Mouse (Mus musculus): ENCODE measurements around the gene Tnfrsf8. TPM values are rescaled to one million over a fixed set of nuclear protein-coding genes. Genes with fewer than 3 reads are reported as not detected.

The Tnfrsf8 gene
- polyA plus RNA-seq, 1 experiment from 2014 or later: 0.17 TPM

DNA sequence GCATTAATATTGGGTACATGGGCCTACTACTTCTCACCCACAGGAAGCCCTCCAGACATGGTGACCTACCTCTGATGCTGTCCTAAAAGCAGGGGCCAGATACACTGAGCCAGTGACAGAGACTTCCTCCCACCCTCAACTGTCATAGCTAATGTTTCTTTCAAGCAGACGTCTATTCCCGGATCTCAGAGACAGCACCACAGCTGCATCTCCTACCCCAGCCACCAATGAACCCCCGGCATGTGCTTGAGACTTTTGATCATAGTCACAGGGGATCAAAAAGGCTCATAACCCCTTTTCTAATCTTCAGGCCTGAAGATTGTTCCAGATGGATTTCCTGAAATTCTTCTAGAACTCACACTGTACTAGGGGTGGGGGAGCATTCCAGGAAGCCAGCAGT is 12.9 kb downstream of the Tnfrsf8 start:
- H3K27me3 ChIP-seq: no peaks in the 10 kb centered on the region
- H3K4me3 ChIP-seq: no peak overlapping the region
- H3K4me1 ChIP-seq: no peaks in the 10 kb centered on the region
- no peak for ATAC-seq (ENCODE audit: low FRiP score)
- H3K4me2 ChIP-seq (replicated peaks): no peak overlapping the region
- H3K36me3 ChIP-seq: no peaks in the 10 kb centered on the region
- H3K9ac ChIP-seq: no peak overlapping the region
- WGBS: 74% methylated on average over 3 of the region's 3 CpGs
- H3K9me3 ChIP-seq (replicated peaks): 0 out of 2 replicates have a peak, but pooled peaks cover 4% of the 10 kb centered on the region
- no peak overlapping the region for H3K27ac ChIP-seq

DNA sequence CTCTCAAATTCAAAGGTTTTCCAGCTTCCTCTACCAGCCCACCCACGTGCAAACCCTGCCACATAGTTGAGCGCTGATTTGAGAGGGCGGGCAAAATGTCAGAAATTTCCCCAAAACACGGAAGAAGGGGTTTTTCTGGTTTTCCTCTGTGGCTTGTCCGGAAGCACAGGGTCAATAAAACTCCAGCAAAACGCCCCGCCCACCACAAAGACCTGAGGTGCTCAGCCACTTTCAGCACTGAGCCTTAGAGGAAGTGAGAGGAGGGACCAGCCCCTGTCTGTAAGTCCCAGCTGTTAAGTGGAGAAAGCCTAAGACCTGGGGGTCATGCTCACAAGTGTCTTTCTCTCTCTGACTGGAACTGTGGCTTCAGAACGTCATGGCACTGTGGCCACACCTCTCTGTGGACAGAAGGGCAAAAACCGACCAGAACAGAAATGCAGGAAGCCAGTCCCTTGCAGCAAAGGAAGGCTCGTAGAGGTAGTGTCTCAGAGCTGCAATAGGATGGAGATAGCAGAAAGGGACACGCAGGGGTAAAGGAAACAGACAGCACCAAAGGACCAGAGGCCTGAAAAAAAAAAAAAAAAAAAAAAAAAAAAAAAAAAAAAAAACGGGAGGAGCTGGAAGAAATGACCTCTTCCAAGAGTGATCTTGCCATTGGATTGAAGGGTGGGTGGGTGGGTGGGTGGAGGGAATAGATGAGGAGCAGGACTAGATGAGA is 14.6 kb downstream of the Tnfrsf8 start:
- H3K4me2 ChIP-seq (replicated peaks): no peak overlapping the region
- no peaks in the 10 kb centered on the region for H3K36me3 ChIP-seq
- 0 out of 2 replicates have a peak, but pooled peaks cover 4% of the 10 kb centered on the region for H3K9me3 ChIP-seq (replicated peaks)
- no peak for ATAC-seq (ENCODE audit: low FRiP score)
- no peak overlapping the region for H3K4me3 ChIP-seq
- no peak overlapping the region for H3K27ac ChIP-seq
- H3K4me1 ChIP-seq: no peaks in the 10 kb centered on the region
- 61% methylated on average over 11 of the region's 12 CpGs for WGBS
- H3K27me3 ChIP-seq: no peaks in the 10 kb centered on the region
- no peak overlapping the region for H3K9ac ChIP-seq

DNA sequence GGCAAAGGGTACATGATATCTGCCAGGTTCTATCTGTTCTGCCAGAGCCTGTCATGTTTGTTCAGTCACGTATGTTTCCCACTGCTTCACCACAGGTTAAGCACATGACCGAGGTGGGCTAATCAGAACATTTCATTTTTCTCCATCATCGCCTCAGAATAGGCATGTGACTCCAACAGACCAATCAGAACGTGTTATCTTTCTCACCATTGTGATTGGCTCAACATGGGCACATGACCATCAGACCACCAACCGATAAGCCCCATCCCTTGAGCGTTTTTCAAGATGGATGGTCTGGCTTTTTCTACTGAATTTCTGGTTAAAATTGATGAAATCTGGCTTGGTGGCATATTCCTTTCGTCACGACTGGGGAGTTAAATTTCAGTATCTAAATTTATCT is 15.6 kb downstream of the Tnfrsf8 start:
- no peak overlapping the region for H3K9ac ChIP-seq
- no peak overlapping the region for H3K4me2 ChIP-seq (replicated peaks)
- 91% methylated on average over 8 of the region's 8 CpGs for WGBS
- H3K27ac ChIP-seq: no peak overlapping the region
- H3K4me1 ChIP-seq: no peaks in the 10 kb centered on the region
- H3K36me3 ChIP-seq: no peaks in the 10 kb centered on the region
- no peak overlapping the region for H3K4me3 ChIP-seq
- ATAC-seq (ENCODE audit: low FRiP score): no peak
- H3K27me3 ChIP-seq: no peaks in the 10 kb centered on the region
- no peaks in the 10 kb centered on the region for H3K9me3 ChIP-seq (replicated peaks)

DNA sequence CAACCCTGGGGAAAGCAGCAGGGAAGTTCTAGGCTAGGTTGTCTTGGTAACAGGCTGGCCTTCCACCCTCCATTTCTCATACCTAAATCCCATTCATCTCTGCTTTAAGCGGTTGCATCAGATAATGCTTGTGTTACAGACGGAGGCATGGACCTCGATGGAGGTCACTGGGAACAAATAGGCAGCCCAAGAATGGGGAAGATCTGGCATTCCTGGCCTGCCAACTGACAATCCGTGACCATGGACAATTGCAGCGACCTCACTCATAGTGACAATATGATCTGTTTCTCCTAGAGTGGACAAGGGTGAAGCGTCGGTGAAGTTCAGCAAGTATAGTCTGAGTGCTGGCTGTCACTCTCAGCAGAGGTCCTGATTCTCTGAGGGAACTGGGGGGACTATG is 16.1 kb downstream of the Tnfrsf8 start:
- WGBS: 81% methylated on average over 7 of the region's 7 CpGs
- no peaks in the 10 kb centered on the region for H3K4me1 ChIP-seq

DNA sequence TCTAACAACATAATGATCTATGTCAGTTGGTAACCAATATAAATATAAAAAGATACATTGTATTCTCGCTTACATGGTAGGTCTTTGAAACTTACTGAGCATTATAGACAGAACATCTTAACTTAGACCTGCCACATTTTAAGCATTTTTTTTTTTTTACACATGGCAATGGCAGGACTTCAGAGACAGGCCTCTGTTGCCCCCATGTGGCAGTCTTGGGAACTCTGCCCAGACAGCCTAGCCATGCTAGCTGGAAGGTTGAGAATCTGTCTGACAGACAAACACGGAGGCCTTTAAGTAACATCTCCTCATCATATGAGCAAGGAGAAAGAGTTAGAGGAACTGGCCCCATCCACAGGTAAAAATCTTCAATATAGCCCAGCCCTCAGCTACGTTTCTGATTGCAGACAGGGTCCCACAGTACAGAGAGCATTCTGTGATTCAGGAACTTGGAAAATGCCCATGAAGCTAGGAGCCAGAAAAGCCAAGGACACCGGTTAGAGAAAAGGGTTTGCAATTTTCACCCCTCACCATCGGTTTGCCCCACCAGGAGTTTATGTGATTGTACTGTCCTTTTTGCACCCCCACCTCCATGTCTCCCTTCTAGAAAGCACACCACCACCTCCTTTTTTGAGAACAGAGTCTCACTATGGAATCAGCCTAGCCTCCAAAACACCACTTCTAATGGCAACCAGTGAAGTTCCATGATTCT is 19.2 kb downstream of the Tnfrsf8 start:
- Histone ChIP-seq H3K4me3 (no peak overlapping the region), H3K27ac (no peak overlapping the region), H3K36me3 (no peaks in the 10 kb centered on the region), H3K27me3 (no peaks in the 10 kb centered on the region), H3K9me3 (replicated peaks) (no peaks in the 10 kb centered on the region), H3K9ac (no peak overlapping the region), H3K4me2 (replicated peaks) (no peak overlapping the region), H3K4me1 (no peaks in the 10 kb centered on the region)
- ATAC-seq (ENCODE audit: low FRiP score): 0 out of 2 replicates have a peak, but pooled peaks have one; percentile 43
- 50% methylated on average over 5 of the region's 5 CpGs for WGBS

More for the DNA sequence above, 16.1 kb downstream of the Tnfrsf8 start:
- H3K36me3 ChIP-seq: no peaks in the 10 kb centered on the region
- H3K4me3 ChIP-seq: no peak overlapping the region
- no peak overlapping the region for H3K9ac ChIP-seq
- no peak overlapping the region for H3K4me2 ChIP-seq (replicated peaks)
- no peak for ATAC-seq (ENCODE audit: low FRiP score)
- H3K27me3 ChIP-seq: no peaks in the 10 kb centered on the region
- H3K9me3 ChIP-seq (replicated peaks): no peaks in the 10 kb centered on the region
- no peak overlapping the region for H3K27ac ChIP-seq

DNA sequence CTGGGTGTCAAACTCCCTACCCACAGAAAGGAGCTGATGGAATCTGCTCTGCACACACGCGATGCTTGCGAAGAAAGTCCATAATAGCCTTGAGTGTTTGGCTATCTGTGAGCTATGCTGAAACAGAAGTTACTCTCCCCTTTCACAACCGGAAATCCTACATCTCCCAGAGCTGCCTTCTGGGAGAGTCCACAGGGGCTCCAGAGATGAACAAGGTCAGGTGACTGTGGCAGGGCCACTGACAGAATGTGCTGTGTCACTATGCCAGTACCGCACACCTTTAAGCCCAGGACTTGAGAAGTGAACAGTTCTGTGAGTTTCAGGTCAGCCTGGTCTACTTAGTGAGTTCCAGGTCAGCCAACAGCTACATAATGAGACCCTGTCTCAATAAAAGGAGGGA is 20.4 kb downstream of the Tnfrsf8 start:
- ATAC-seq (ENCODE audit: low FRiP score): no peak
- Histone ChIP-seq H3K27me3 (no peaks in the 10 kb centered on the region), H3K4me1 (no peaks in the 10 kb centered on the region), H3K4me3 (no peak overlapping the region), H3K4me2 (replicated peaks) (no peak overlapping the region), H3K9me3 (replicated peaks) (no peaks in the 10 kb centered on the region), H3K27ac (no peak overlapping the region), H3K36me3 (no peaks in the 10 kb centered on the region), H3K9ac (no peak overlapping the region)
- WGBS: 87% methylated on average over 5 of the region's 5 CpGs

DNA sequence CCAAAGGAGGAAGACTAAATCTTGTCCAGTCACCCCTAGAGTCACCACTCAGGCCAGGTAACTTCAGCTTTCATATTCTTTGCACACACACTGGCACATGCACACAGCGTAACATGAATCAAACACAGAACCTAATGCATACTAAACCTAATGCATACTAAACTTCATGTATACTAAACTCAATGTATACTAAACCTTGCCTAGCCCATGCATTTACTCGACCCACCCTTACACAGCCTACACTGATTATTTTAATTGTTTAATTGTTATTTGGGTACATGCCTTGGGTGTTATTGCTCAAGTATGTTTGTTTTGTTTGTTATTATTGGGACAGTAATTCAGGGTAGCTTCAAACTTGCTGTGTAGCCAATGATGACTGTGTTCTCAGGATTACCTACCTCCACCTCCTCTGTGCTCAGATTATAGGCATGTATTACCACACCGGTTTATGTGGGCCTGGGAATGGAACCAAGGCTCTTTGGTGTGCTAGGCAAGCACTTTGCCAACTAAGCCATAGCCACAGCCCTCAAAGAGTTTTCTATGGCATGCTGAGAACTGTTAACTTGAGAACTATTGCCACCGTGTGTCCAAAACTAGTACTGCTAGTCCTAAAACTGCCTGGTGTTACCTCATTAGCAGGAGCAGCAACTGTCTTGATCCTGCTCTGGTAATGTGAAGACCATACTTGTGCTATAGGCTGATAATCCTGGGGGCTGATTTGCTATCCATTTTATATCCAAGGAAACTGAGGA is 28.4 kb downstream of the Tnfrsf8 start:
- no peak overlapping the region for H3K9ac ChIP-seq
- 50% methylated on average over 4 of the region's 4 CpGs for WGBS
- peak; percentile 65 for ATAC-seq (ENCODE audit: low FRiP score)

DNA sequence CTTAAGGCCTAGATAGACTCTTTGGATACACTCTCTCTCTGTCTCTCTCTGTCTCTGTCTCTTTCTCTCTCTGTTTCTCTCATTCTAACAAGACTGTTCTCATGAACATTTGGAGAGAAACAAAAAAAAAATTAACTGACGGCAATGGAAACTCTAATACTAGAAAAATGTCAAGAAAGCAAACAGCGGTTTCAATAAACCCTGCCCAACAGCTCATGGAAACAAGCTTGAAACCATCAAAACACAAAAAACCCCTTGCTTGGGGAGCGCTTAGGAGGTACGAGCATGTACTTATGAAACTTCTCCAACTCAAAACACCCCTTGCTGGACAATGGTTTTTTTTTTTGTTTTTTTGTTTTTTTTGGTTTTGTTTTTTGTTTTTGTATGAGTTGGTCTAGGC is 30.3 kb downstream of the Tnfrsf8 start:
- 95% methylated on average over 4 of the region's 4 CpGs for WGBS
- Histone ChIP-seq H3K9me3 (replicated peaks) (no peaks in the 10 kb centered on the region), H3K4me3 (no peak overlapping the region), H3K27me3 (no peaks in the 10 kb centered on the region), H3K27ac (no peak overlapping the region), H3K4me1 (no peaks in the 10 kb centered on the region), H3K36me3 (no peaks in the 10 kb centered on the region), H3K9ac (no peak overlapping the region), H3K4me2 (replicated peaks) (no peak overlapping the region)
- ATAC-seq (ENCODE audit: low FRiP score): no peak

More for the DNA sequence above, 28.4 kb downstream of the Tnfrsf8 start:
- no peaks in the 10 kb centered on the region for H3K4me1 ChIP-seq
- no peak overlapping the region for H3K4me3 ChIP-seq
- H3K27me3 ChIP-seq: no peaks in the 10 kb centered on the region
- H3K36me3 ChIP-seq: no peaks in the 10 kb centered on the region
- no peak overlapping the region for H3K4me2 ChIP-seq (replicated peaks)
- H3K9me3 ChIP-seq (replicated peaks): no peaks in the 10 kb centered on the region
- no peak overlapping the region for H3K27ac ChIP-seq

DNA sequence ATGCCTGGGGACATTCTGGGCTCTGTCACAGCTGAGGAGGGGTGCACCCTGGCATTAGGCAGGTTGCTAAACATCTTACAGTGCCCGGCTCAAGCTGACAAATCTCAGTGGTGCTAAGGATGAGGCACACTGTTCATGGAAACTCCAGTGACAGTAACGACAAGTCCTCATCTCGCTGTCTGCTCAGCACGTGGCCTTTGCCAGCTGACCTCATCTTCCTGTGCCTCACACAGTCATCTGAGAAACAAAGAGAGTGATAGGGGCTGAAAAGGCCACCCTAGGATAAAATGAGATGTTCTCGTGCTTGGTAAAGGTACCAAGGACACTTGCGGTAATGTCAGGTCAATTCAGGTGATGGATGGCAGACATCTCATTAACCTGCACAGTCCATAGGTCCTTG is 31.5 kb downstream of the Tnfrsf8 start:
- ATAC-seq (ENCODE audit: low FRiP score): no peak
- 79% methylated on average over 6 of the region's 6 CpGs for WGBS
- H3K4me2 ChIP-seq (replicated peaks): no peak overlapping the region
- no peaks in the 10 kb centered on the region for H3K27me3 ChIP-seq
- H3K4me1 ChIP-seq: no peaks in the 10 kb centered on the region
- H3K36me3 ChIP-seq: no peaks in the 10 kb centered on the region
- no peak overlapping the region for H3K9ac ChIP-seq
- no peaks in the 10 kb centered on the region for H3K9me3 ChIP-seq (replicated peaks)
- no peak overlapping the region for H3K4me3 ChIP-seq
- no peak overlapping the region for H3K27ac ChIP-seq

DNA sequence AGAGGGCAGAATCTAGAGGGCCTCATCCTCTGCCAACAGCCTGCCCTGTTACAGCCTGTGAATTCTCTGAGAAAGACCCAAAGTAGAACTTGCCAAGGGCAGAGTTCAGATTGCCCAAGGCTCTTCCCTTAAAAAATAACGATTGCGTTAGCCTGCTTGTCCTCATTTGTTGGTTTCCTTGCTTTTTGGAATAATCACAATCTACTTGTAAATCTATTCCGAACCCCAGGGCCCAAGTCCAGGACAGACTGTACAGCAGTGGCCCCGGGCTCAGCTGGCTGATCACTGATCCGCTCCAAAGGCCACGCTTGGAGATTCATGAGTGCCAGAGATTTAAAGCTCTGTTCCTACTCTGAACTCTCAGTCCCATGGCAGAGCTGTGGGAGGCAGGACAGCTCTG is 34.0 kb downstream of the Tnfrsf8 start:
- H3K9me3 ChIP-seq (replicated peaks): no peaks in the 10 kb centered on the region
- ATAC-seq (ENCODE audit: low FRiP score): no peak
- H3K27ac ChIP-seq: no peak overlapping the region
- H3K4me1 ChIP-seq: no peaks in the 10 kb centered on the region
- H3K27me3 ChIP-seq: no peaks in the 10 kb centered on the region
- WGBS: 90% methylated on average over 6 of the region's 6 CpGs
- no peak overlapping the region for H3K9ac ChIP-seq
- H3K4me2 ChIP-seq (replicated peaks): no peak overlapping the region
- H3K4me3 ChIP-seq: no peak overlapping the region
- H3K36me3 ChIP-seq: no peaks in the 10 kb centered on the region

DNA sequence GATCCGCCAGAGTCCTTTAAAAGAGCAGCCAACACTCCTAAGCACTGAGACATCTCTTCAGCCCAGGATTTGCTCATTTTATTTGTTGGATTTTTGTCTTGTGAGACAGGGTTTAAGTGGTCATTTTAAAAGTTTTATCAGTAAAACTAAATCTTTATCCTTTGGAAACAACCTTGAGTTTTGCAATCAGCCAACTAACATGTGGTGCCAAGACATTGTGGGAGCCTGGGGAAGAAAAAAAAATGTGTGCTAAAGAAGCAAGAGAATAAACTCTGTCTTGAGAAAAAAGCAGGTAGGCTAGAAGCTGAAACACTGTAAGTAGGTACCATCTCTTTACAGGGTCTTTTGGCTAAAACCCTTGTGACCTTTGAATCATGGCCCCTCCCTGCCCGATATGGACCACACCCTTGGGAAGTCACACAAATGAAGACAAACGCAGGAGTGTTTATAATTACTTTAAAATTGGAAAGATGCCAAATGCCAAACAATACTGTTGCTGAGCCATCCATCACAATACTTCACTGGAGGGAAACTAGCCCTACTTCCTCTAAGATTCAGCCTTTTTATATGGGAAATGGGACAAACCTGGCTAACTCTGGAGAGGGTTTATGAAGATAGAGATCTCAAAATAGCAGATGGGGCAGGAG is 36.1 kb downstream of the Tnfrsf8 start:
- Histone ChIP-seq H3K4me3 (no peak overlapping the region), H3K4me1 (no peaks in the 10 kb centered on the region), H3K4me2 (replicated peaks) (no peak overlapping the region), H3K36me3 (no peaks in the 10 kb centered on the region), H3K9ac (no peak overlapping the region), H3K9me3 (replicated peaks) (no peaks in the 10 kb centered on the region), H3K27me3 (no peaks in the 10 kb centered on the region), H3K27ac (no peak overlapping the region)
- 71% methylated on average over 3 of the region's 3 CpGs for WGBS
- no peak for ATAC-seq (ENCODE audit: low FRiP score)

DNA sequence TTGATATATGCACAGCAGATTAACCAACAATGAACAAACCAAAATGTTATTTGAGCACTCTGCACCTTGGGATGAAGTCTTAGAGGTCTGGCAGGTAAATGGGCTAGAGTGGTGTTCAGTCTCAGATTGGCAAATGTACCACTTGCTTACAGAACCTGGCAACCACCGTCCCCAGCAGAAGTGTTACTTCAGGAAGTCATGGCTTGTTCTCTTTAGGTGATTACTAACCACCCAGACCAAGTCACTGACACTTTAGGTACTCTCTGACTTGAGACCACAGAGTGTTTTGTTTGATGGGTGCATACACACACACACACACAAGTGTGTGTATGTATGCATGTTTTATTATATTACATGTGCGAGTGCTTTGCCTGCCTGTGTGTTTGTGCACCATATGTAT is 36.7 kb downstream of the Tnfrsf8 start:
- ATAC-seq (ENCODE audit: low FRiP score): no peak
- Histone ChIP-seq H3K27me3 (no peaks in the 10 kb centered on the region), H3K27ac (no peak overlapping the region), H3K9me3 (replicated peaks) (no peaks in the 10 kb centered on the region), H3K4me2 (replicated peaks) (no peak overlapping the region), H3K9ac (no peak overlapping the region), H3K36me3 (no peaks in the 10 kb centered on the region), H3K4me1 (no peaks in the 10 kb centered on the region), H3K4me3 (no peak overlapping the region)
- WGBS: 89% methylated on average over 2 of the region's 2 CpGs
